ENCODE assay signal across 19 mouse cellular contexts in genomic region chr1:58778226-58778625, GRCm38 (mm10). TPM values are rescaled to one million over a fixed set of nuclear protein-coding genes. Genes with fewer than 3 reads are reported as not detected.
DNase-seq lines count a peak whose midpoint lies in the region; ATAC-seq lines count a peak whose summit lies in the region.
"Had no signal": no experiment of that assay in that cellular context is flagged by ENCODE, and none has a peak within 500 bp of the region (broad histone marks: within the 10 kb centered on the region; RNA-seq: fewer than 3 reads in every experiment).

No protein-coding gene starts in this region.

- 19% methylated on average over 1 of the region's 1 CpGs for WGBS in forebrain, embryonic 16.5 days

- ATAC-seq in forebrain, embryonic 16.5 days = no peak
- ATAC-seq: forebrain, embryonic 14.5 days; hindbrain, embryonic 16.5 days; midbrain, embryonic 16.5 days had no signal

- H3K4me2 ChIP-seq in forebrain, embryonic 16.5 days (ENCODE audit: low read length) = no peak overlapping the region
- H3K4me2 ChIP-seq: kidney, embryonic 15.5 days; limb, embryonic 12.5 days had no signal

- no peak overlapping the region for H3K27ac ChIP-seq in forebrain, embryonic 16.5 days (ENCODE audit: low read length)
- H3K27ac ChIP-seq: kidney, embryonic 15.5 days; left cerebral cortex, adult 2 months; limb, embryonic 12.5 days had no signal

- no peak overlapping the region for H3K9ac ChIP-seq in forebrain, embryonic 16.5 days (replicated peaks; ENCODE audit: low read depth, low read length)
- H3K9ac ChIP-seq: kidney, embryonic 15.5 days; limb, embryonic 12.5 days had no signal

- peak; percentile 31 for DNase-seq in lung, postnatal 25 days (ENCODE audit: low spot score)
- no peak for DNase-seq in lung, postnatal 4 days
- DNase-seq in CD4-positive, CD25-positive, alpha-beta regulatory T cell, adult 2 months (ENCODE audit: low read depth, low spot score) = peak; percentile 70
- DNase-seq in T-cell, adult 2 months (ENCODE audit: low spot score) = peak; percentile 50
- peak; percentile 77 for DNase-seq in thymus, postnatal 14 days
- DNase-seq in cerebellum, adult 9-10 months = no peak
- DNase-seq: adrenal gland, postnatal 14 days; cerebellum, adult 9-11 months; heart, postnatal 10 days; lung, adult 18-20 months; right cerebral cortex, postnatal 4 days had no signal

- no peaks in the 10 kb centered on the region for H3K4me1 ChIP-seq in forebrain, embryonic 16.5 days (replicated peaks; ENCODE audit: control insufficient read depth, insufficient read depth, low read length)
- H3K4me1 ChIP-seq: limb, embryonic 12.5 days had no signal

- no peaks in the 10 kb centered on the region for H3K36me3 ChIP-seq in forebrain, embryonic 16.5 days (ENCODE audit: control insufficient read depth, insufficient read depth)
- H3K36me3 ChIP-seq: kidney, embryonic 15.5 days; limb, embryonic 12.5 days had no signal

- no peaks in the 10 kb centered on the region for H3K9me3 ChIP-seq in forebrain, embryonic 16.5 days (ENCODE audit: control insufficient read depth, low read length)
- H3K9me3 ChIP-seq: kidney, embryonic 15.5 days; megakaryocyte, embryonic 14.5 days had no signal

- no peaks in the 10 kb centered on the region for H3K27me3 ChIP-seq in forebrain, embryonic 16.5 days (replicated peaks; ENCODE audit: control insufficient read depth, insufficient read depth, low read length)
- H3K27me3 ChIP-seq: kidney, embryonic 15.5 days; limb, embryonic 12.5 days; megakaryocyte, embryonic 14.5 days had no signal

- H3K4me3 ChIP-seq in forebrain, embryonic 16.5 days (replicated peaks; ENCODE audit: low read length) = no peak overlapping the region
- H3K4me3 ChIP-seq: kidney, embryonic 15.5 days; left cerebral cortex, adult 2 months; limb, embryonic 12.5 days; megakaryocyte, embryonic 14.5 days had no signal

RNA-seq across cellular contexts. Expression of gene Casp8, which starts 16.9 kb away (rescaled TPM):
- polyA plus RNA-seq in forebrain, embryonic 16.5 days (2015; fragmentation: Nextera tagmentation; extraction: Ambion mirVana) = 6.2 and 6.9 TPM in 2 replicates

Comparison
In these comparisons a context has a peak if more than half of its experiments do, and no peak if none do; other contexts are left out.
1. DNase-seq: peak in lung, postnatal 25 days (single experiment), CD4-positive, CD25-positive, alpha-beta regulatory T cell, adult 2 months (single experiment), T-cell, adult 2 months (single experiment) and thymus, postnatal 14 days (single experiment); none in lung, postnatal 4 days (0 of 2) and cerebellum, adult 9-10 months (single experiment).